Mouse (Mus musculus) monocyte, adult 5-6 weeks (primary cell): ENCODE measurements around the gene Zmynd8. TPM values are rescaled to one million over a fixed set of nuclear protein-coding genes. Genes with fewer than 3 reads are reported as not detected.
"Not testable (repeated sequence)": the region's sequence is repeated elsewhere in the genome, so short reads cannot be mapped to it uniquely, and the experiment has no call there.

Experiments
- ATAC-seq: fragments of 153-309, 156-312 bp; replicated peaks from 2 replicates; pipeline ENCODE4 v1.8.0; 2017; ENCODE audit warnings: mild to moderate bottlenecking; ENCODE audit not compliant: low TSS enrichment, insufficient number of reproducible peaks, severe bottlenecking, poor library complexity, low FRiP score
- total RNA-seq: library from RNA; stranded (forward); fragments of 200-1000, 200-491, 200-594 nt; gene quantifications from 3 replicates; pipeline ENCODE4 v1.2.3, GENCODE M21; 2017

Zmynd8 gene
- total RNA-seq, 1 experiment from 2014 or later, result 44.4 TPM

DNA sequence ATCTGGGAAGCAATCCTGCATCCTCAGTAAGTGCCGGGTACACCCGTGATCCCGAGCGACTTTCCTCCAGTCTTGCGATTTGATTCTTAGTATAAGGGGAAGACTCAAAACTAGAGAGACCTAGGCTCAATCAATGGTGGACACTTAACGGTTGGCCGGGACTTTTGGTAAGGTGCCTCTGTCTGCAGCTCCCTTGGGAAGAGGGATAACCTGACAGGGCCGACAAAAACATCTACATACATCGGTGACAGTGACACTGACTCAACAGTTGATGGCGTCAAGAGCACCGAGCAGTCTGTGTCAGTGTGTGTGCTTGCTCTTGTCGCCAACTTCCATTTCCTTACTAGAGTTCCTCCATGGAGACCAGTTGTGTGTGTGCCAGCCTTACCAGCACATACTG is 77.1 kb downstream of the Zmynd8 start:
- ATAC-seq, result no peak

DNA sequence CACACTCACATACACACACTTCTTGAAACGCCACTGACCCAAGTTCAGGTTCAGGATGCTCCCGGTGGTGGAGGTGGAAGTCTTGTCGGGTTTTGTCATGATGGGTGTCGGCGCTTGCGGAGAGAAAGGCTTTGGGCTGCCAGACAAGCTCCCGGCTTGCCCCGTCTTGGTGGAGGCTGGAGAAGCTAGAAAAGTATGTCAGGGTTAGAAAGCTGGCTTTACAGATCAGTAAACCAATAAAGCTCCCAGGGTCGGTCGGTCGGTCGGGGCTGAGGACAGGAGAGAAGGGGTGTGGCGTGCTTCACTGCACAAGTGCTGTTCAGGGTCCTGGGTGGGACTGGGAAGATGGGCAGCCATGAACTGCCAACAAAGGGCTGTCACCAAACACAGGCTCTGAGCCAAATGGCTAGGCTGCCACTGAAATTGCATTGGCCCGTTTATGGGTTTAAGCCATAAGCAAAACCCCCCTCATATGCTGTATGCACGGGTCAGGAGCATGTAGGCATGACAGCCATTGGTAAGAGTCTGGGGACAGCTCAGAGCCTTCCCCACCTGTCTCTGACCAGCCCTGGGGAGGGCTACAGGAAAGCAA is 78.2 kb downstream of the Zmynd8 start:
- ATAC-seq, result no peak

DNA sequence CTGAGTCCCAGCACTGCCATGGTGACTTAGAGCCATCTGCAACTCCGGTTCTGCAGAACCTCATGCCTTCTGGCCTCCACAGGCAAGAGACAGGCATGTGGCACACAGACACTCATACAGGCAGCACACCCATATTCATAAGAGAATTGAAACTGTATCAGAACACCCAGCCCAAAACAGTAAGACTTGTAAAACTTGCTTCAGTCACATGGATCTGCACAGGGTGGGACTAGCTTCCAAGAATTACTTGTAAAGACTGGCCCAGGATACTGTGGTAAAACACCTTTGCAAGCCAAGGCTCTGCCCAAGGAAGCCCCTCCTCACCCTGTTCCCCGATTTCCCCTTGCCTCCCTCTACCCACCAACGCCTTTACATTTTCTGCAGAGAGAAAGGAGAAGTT is 78.7 kb downstream of the Zmynd8 start:
- no peak for ATAC-seq

DNA sequence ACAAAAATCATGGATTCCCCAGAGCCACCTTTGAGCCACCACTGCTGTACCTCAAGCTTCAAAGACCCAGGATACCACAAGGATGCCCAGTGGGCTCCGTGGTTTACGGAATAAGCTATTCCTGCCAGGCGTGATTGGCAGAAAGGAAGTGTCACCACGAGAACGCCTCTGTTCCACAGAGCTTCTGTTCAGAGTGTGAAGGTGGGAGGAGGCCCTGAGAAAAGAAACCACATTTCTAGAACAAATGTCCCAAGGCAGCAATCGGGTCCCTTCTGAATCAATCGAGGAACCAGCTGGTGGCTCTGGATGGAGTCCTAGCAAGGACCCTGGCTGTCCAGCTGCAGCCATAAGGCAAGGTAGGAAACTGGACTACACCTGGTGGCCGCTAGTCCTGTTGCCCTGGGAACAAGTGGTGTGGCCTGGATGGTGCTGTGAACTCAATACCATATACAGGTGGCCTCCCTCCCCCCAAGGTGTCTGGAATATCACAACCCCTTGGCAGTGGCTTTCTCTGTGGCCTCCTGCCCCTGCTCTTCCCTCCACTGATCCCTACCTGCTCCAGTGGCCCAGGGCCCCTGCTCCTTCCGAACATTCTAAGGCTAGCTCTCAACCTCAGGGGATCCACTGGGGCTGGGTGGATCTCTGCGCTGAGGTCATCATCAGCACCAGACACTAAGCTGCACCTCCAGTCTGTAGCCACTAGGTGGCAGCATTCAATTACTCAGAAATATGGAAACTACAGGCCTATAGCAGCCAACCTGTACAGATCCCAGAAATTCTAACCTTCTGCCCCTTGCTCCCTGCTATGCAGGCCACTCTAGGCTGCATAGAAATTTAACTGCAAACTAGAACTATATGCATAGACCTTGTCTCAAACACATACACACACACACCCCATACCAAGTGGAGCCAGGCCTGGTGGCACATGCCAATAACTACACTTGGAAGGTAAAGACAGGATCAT is 79.5 kb downstream of the Zmynd8 start:
- peak; percentile 74 for ATAC-seq

DNA sequence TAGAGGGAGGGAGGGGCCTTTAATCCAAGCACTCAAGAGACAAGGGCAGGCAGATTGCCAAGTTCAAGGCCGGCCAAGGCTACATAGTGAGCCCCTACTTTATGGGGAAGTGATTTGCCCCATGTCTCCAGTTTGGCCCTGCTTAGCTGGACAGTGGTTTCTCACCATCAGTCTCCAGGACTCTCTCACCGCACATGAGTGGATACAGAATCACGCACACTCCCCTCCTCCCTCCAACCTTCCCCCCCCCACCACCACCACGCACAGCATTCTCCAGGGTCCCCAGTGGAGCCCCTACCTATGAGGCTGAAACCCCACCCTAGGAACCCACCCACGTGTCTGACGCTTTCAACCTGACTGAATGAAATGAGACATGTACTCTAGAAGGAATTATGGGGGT is 80.2 kb downstream of the Zmynd8 start:
- no peak for ATAC-seq

DNA sequence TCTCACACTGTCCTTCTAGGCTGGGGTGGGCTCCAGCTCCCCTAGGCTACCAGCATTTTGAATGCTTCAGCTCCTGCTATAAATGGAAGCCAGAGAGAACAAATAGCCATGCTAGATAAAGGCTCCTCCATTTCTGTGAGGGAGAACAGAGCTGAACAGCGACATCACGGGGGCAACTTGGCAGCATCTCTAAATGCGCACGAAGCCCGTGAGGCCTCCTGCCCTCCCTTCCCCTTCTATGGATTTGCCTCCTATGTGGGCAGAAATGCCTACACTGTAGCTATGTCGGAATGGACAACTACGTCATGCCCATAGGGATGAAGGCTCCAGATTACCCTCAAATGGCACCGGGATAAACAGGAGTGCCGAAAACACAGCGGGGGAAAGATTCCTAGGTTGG is 81.4 kb downstream of the Zmynd8 start:
- ATAC-seq, result no peak

DNA sequence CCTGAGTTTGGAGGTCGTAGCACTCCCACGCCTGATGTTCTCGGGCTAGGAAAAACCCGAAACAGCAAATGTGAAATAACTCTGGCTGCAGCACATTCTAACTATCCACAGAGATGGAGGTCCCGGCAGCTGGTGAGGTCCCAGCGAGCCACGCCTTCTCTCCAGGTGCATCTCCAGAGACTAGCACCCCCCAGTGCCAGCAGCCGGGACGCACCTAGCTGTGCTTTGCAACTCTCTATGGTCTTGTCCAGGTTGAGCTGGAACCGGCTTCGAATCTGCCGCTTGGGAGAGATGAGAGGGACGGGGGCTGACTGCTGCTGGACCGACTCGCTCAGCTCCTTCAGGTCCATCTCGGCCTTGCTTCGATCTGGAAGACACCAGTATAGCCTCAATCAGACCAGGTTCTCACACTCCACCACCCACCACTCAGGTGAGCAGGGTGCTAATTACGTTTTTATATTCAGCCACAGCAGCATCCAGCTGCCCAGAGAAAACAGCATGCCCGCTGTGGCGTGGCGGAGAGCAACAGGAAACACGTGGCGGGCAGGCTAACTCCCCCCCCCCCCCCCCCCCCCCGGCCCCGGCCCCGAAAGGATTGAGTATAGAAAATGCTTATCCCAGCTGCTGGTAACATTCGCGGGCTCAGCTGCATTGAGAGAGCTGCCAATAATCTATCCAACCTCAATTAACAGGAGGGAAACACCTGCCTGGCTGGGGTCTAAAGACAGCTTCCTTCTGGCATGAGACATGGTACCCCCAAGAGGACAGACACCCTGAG is 83.5 kb downstream of the Zmynd8 start:
- ATAC-seq, result no peak

DNA sequence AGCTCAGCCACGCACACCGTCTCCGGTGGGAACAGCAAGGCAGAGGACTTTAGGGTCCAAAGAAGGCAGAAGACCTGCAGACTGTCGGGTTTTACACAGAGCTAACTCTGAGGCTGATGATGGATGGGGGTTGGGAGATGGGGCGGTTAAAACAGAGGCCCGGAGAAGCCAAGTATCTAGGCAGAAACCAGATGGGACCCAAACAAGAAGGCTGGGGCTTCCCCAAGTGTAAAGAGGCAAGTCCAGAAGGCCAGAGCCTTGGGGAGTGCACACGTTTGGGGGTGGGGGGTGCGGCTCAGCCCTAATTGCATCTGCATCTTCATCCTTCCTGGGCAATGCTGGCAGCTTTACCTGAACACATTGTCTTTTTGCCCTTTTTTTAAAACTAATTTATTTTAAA is 85.9 kb downstream of the Zmynd8 start:
- ATAC-seq, result no peak

DNA sequence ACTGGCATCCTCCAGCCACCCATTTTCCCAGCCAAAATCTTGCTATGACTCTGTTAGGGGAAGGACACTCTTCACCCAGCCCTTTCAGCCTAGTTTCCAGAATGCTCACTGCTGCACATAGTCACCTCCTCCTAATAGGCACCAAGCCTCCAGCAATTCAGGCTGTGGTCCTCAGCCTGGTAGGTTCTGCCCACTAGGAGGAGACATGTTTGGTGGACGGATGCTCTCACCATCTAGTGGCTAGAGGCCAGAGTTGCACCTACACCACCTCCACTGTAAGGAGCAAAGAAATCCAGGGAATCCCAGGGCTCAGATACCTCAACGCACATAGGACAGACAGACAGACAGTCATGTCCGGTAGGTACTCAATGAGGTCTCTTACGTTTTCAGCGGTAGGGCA is 87.3 kb downstream of the Zmynd8 start:
- no peak for ATAC-seq

DNA sequence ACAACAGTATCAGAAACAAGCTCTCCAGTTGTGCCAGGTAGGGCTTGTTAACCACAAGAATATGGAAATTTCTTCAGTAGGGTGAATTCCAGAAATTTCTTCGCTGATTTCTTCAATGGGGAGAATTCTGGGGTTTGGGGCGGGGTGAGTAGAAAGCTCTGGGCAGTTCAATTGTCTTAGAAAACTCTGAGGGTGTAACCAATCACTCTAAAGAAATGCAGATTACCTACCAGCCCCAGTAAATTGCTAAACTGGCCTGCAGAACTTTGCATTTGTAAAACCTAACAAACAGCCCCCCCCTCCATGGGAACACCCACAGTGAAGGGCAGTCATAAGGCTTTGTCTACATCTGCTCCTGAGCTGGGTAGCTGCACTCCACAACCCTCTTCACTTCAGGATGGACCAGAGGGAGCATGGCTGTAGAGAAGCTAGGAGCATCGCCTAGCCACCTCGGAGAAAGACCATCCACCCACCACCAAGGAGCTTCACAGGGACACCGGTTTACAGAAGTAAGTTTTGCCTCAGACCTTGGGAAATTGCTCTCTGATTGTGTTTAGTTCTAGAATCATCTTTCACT is 88.8 kb downstream of the Zmynd8 start:
- ATAC-seq, result no peak

DNA sequence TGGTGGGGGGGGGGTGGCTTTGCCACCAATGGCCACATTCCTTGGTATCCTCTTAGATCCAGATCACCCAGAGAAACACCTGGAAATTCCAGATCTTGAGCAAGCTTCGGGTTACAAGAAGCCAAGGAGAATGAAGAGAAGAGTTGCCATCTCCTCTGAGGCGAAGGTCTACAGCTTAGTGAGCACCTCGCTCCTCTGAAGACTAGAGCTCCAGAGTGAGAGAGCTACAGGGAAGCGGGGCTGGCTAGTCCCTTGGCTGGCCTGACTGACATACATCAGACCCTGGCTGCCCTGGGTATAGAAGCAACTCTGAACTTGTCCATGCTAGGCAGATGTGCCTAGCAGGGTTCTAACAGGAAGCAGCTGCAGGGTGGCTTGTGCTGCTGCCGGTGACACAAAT is 89.7 kb downstream of the Zmynd8 start:
- no peak for ATAC-seq

DNA sequence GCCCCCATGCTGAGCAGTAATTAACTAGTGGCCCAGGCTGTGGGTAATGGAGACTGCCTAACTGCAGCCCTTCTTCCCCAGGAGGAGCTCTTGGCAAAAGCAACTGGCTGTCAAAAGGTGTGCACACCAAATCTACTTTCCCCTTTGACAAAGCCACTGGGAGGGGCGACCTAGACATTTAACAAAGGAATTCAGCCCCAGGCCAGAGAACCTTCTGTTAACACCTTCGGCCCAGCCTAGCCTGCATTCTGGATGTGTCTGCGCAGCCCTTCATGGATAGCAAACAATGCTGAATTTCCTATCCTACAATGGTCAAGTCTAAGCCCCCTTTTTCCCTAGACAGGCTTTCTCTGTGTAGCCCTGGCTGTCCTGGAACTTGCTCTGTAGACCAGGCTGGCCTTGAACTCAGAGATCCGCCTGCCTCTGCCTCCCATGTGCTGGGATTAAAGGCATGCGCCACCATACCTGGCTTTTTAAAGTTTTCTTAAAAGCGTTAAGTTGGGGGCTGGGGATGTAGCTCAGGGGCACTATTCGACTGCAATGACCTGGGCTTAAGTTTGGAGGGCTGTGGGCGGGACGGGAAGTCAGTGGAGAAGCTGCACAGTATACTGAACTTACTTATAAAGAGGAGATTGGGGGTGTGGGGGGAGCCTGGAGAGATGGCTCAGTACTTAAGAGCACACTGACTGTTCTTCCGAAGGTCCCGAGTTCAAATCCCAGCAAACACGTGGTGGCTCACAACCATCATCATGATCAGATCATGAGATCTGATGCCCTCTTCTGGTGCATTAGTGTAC is 90.4 kb downstream of the Zmynd8 start:
- ATAC-seq, result no peak

DNA sequence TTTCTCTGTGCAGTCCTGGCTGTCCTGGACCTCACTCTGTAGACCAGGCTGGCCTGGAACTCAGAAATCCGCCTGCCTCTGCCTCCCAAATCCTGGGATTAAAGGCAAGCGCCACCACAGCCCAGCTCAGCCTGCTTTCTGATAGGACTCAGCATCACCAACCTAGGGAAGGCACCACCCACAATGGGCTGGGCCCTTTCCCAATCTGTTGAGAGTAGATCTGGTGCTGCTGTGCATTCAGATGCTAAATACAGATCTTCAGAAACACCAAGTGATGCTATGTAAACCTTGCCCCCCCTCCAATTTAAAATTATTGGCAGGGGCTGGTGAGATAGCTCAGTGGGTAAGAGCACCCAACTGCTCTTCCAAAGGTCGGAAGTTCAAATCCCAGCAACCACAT is 98.6 kb downstream of the Zmynd8 start:
- ATAC-seq, result not testable (repeated sequence)

DNA sequence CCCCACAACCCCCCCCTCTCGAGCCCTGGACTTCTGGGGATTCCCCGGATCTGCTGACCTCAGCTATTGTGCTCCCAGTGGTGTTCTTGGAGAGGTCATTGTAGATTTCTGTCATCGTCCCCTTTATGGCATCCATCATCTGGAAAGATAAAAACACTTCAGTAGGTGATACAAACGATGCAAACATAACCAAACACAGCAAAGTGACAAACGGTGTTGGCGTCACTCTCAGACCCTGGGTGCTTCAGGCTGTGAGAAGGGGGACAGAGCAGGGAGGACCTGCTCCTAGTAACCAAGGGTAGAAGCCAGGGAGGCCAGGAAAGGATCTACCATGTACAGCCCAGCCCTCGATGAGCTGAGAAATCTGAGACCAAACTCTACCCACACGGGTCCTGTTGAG is 100.9 kb downstream of the Zmynd8 start:
- ATAC-seq, result no peak

DNA sequence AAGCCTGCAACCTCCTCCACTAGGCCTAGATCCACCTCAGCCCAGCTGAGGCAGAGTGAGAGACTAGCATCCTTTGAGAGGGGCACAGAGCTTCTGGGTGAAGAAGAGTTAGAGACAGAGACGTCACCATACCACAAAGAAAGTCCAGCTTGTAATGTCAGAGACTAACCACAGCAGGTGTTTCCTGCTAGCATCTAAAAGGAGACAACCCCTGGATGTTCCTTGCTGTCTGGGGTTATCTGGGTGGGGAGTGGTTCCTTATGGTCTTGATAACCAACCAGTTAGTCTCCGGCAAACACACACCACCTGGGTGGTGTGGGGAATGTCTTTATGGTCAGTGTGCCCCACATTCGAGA is 105.6 kb downstream of the Zmynd8 start:
- no peak for ATAC-seq

DNA sequence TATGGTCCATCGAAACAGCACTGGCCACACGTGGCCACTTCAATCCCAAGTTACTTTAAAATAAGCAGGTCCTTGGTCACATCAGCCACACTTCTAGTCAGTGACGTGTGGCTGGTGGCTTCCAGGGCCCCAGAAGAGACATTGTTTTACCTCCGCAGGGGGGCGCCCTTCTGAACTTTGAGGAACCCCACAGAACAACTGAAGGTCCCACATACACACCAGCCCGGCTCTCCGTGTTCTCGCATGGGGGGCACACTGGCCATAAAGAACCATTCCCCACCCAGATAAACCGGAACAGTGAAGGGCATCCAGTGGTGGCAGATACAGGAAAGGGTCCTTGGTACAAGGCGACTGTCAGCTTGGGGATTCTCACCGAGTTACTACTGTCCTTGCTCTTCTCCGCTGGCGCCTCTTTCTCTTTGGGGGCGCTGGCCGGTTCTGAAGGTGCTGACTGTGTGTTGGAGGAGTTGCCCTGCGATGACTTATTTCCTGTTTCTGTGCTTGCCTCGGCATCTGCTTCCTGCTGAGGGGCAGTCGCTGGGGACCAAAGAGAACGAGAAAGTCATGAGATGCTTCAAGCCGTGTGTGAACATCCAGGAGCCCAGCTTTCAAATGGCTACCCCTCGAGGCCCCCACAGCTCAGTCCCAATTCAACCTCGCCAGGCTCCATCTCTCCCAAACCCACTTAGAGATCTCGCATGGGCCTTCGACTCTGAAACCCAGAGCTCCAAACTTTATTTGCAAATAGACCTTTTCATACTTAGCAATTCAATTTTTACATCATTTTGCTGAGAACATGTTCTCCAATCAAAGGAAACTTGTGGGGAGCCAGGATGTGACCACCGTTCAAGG is 106.2 kb downstream of the Zmynd8 start:
- no peak for ATAC-seq

DNA sequence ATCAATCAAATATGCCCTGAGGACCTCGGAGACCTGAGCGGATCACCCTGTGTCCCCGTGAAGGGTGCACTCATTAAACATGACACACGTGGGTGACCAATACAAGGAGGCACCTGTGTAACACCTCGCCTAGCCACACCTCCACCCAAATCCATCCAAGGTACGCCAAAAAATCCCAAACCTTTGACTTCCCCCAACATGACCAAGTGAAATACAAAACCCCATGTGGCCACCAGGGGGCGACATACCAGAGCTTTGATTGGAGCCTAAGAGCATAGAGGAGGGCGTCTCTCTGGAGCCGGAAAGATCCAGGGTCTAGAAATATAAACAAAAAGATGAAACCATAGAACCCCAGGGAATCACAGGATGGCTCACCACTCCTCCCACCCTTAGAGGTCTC is 107.2 kb downstream of the Zmynd8 start:
- ATAC-seq, result no peak

DNA sequence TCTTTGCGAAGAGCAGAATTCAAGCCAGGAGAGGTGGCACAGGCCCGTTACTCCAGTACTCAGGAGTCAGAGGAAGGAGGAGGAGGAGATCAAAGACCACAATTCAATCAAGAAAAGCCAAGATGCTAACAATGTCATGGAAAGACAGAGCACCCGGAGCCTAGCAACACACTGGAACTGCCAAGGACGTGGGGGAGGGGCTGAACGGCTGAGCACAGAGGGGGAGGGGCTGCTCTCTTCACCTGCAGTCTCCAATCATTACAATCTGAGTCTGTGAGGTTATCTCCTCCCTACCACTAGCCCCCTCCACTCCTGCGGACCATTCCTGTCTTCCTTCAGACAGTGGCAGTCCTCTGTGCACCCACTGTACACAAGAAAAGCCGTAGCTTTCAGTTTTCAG is 107.8 kb downstream of the Zmynd8 start:
- ATAC-seq, result no peak
